Mouse (Mus musculus): ENCODE data around the gene Camk2g. TPM values are rescaled to one million over a fixed set of nuclear protein-coding genes. Genes with fewer than 3 reads are reported as not detected.

The Camk2g gene
- polyA plus RNA-seq, 1 experiment: 30.1 TPM

DNA sequence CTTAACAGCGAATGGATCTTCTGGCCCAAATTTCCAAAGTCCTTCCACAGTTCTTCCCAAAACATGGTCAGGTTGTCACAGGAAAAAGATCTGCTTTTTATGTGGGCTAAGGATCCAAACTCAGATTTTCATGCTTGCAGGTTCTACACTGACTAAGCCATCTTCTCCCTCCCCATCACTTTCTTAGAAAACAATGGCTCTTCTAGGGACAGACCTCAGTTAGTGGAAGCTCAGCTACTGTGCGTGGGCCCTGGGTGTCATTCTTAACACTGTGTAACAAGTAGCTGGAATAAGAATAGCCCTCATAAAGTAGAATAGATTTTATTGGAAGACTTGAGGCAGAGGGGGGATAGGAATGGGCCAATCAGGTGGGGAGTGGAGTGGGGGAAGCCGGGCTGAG lies 21.6 kb upstream of the Camk2g start:
- H3K27ac ChIP-seq (ENCODE audit: insufficient read depth, low read length): no peak overlapping the region
- no peaks in the 10 kb centered on the region for H3K9me3 ChIP-seq (replicated peaks; ENCODE audit: control insufficient read depth, insufficient read depth, low read length, poor library complexity, severe bottlenecking)
- H3K27me3 ChIP-seq (ENCODE audit: control insufficient read depth, insufficient read depth, low read length, poor library complexity, severe bottlenecking): no peaks in the 10 kb centered on the region
- no peak overlapping the region for H3K9ac ChIP-seq (ENCODE audit: low read depth, poor library complexity, severe bottlenecking)
- no peaks in the 10 kb centered on the region for H3K36me3 ChIP-seq (ENCODE audit: control insufficient read depth, insufficient read depth, low read length, poor library complexity, severe bottlenecking)
- no peak overlapping the region for H3K4me3 ChIP-seq (ENCODE audit: low read depth, low read length)
- no peaks in the 10 kb centered on the region for H3K4me1 ChIP-seq (ENCODE audit: control insufficient read depth, insufficient read depth, low read length)
- TF ChIP-seq POLR2A (IDR thresholded peaks at IDR 0.05; ENCODE audit: insufficient read depth, low read length) (no peak), EP300 (IDR thresholded peaks at IDR 0.05; ENCODE audit: insufficient read depth, low read depth, low read length) (no peak), CTCF (IDR thresholded peaks at IDR 0.05; ENCODE audit: low read depth, low read length) (no peak)

DNA sequence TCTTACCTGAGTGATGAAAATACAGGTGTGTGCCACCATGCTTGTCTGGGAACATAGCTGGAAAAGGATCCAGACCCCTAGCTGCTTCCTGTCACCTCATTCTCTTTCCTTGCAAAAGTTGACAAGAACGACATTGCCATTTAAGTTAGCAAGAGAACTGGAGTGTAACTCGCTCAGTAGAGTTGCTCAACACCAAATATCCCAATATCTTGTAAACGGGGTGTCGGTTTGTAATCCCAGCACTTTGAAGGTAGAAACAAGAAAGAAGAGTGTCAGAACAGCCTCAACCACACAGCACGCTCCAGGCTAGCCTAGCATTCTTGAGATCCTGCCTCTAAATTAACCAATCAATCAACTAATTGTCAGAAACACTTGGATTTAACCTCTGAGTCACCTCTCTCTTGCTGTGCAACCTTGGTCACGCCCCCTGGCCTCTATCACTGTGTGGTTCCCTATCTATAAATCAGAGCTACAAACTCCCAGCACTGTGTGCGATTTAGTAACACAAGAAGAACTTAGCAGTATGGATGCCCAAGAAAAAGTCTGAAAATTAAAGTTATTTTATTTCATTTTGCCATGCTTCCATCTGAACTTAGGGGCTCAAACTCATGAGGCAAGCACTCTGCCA lies 18.0 kb upstream of the Camk2g start:
- H3K4me1 ChIP-seq (ENCODE audit: control insufficient read depth, insufficient read depth, low read length): no peaks in the 10 kb centered on the region
- no peaks in the 10 kb centered on the region for H3K36me3 ChIP-seq (ENCODE audit: control insufficient read depth, insufficient read depth, low read length, poor library complexity, severe bottlenecking)
- no peak overlapping the region for H3K9ac ChIP-seq (ENCODE audit: low read depth, poor library complexity, severe bottlenecking)
- no peak overlapping the region for H3K27ac ChIP-seq (ENCODE audit: insufficient read depth, low read length)
- no peak overlapping the region for H3K4me3 ChIP-seq (ENCODE audit: low read depth, low read length)
- no peak for TF ChIP-seq POLR2A (IDR thresholded peaks at IDR 0.05; ENCODE audit: insufficient read depth, low read length)
- H3K9me3 ChIP-seq (replicated peaks; ENCODE audit: control insufficient read depth, insufficient read depth, low read length, poor library complexity, severe bottlenecking): no peaks in the 10 kb centered on the region
- H3K27me3 ChIP-seq (ENCODE audit: control insufficient read depth, insufficient read depth, low read length, poor library complexity, severe bottlenecking): no peaks in the 10 kb centered on the region

DNA sequence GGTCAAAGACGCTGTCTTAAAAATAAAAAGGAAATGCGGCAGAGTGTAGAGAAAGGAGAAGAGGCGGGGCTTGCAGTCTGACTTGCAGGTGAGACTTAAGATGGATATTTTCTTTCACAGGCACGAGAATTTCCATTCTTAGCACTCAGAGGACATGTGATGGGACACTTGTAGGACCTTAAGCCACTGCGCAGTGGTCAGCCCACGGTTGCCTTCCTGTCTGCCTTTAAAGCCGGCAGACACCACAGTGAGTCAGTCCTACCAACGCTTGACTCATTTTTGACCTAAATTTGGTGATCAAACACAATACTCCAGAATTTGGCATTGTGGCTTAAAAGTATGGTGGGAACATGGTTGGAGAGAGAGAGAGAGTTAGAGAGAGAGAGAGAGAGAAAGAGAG lies 17.3 kb upstream of the Camk2g start:
- H3K9me3 ChIP-seq (replicated peaks; ENCODE audit: control insufficient read depth, insufficient read depth, low read length, poor library complexity, severe bottlenecking): no peaks in the 10 kb centered on the region
- no peaks in the 10 kb centered on the region for H3K27me3 ChIP-seq (ENCODE audit: control insufficient read depth, insufficient read depth, low read length, poor library complexity, severe bottlenecking)
- H3K27ac ChIP-seq (ENCODE audit: insufficient read depth, low read length): no peak overlapping the region
- no peaks in the 10 kb centered on the region for H3K36me3 ChIP-seq (ENCODE audit: control insufficient read depth, insufficient read depth, low read length, poor library complexity, severe bottlenecking)
- no peak overlapping the region for H3K4me3 ChIP-seq (ENCODE audit: low read depth, low read length)
- no peaks in the 10 kb centered on the region for H3K4me1 ChIP-seq (ENCODE audit: control insufficient read depth, insufficient read depth, low read length)
- no peak for TF ChIP-seq POLR2A (IDR thresholded peaks at IDR 0.05; ENCODE audit: insufficient read depth, low read length)
- no peak for TF ChIP-seq EP300 (IDR thresholded peaks at IDR 0.05; ENCODE audit: insufficient read depth, low read depth, low read length)
- no peak for TF ChIP-seq CTCF (IDR thresholded peaks at IDR 0.05; ENCODE audit: low read depth, low read length)
- H3K9ac ChIP-seq (ENCODE audit: low read depth, poor library complexity, severe bottlenecking): no peak overlapping the region

DNA sequence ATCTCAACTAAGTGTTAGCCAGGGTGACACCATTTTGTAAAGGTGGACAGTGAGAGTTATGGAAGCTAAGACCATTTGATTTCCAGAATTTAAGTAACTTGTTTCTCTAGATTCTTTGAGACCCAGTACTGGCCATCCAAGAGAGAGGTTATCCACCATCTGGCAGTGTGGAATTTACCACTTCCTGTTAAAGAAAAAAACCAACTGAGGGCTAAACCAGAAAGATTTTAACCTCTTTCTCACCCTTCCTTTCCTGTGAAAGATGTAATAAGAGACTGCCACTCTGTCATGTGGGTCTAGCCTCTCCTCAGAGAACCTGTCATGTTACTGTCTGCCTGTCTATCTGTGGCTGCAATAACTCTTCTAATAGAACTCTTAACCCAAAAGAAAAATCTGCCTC lies 15.9 kb upstream of the Camk2g start:
- no peaks in the 10 kb centered on the region for H3K4me1 ChIP-seq (ENCODE audit: control insufficient read depth, insufficient read depth, low read length)
- H3K36me3 ChIP-seq (ENCODE audit: control insufficient read depth, insufficient read depth, low read length, poor library complexity, severe bottlenecking): no peaks in the 10 kb centered on the region
- H3K4me3 ChIP-seq (ENCODE audit: low read depth, low read length): no peak overlapping the region
- no peak overlapping the region for H3K27ac ChIP-seq (ENCODE audit: insufficient read depth, low read length)
- TF ChIP-seq EP300 (IDR thresholded peaks at IDR 0.05; ENCODE audit: insufficient read depth, low read depth, low read length) (no peak), POLR2A (IDR thresholded peaks at IDR 0.05; ENCODE audit: insufficient read depth, low read length) (no peak), CTCF (IDR thresholded peaks at IDR 0.05; ENCODE audit: low read depth, low read length) (no peak)
- no peaks in the 10 kb centered on the region for H3K27me3 ChIP-seq (ENCODE audit: control insufficient read depth, insufficient read depth, low read length, poor library complexity, severe bottlenecking)
- H3K9me3 ChIP-seq (replicated peaks; ENCODE audit: control insufficient read depth, insufficient read depth, low read length, poor library complexity, severe bottlenecking): no peaks in the 10 kb centered on the region
- no peak overlapping the region for H3K9ac ChIP-seq (ENCODE audit: low read depth, poor library complexity, severe bottlenecking)

DNA sequence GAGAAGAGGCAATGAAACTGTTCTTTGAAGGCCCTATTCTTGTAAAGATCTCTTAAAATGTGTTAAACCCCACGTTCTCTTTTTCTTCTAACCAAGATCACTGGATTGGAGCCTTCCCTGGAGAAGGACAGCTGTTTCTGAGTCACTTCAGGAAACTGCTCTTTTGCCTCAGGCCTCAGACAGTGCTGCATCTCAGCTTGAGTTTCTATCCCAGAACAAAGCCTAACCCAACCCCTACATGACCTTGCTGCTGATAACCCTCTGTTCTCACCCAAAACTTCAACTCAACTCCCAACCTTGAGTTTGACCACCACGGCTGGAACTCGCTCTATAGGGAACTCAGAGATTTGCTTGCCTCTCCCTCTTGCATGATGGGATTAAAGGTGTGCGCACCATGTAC lies 15.5 kb upstream of the Camk2g start:
- H3K27ac ChIP-seq (ENCODE audit: insufficient read depth, low read length): no peak overlapping the region
- TF ChIP-seq CTCF (IDR thresholded peaks at IDR 0.05; ENCODE audit: low read depth, low read length) (no peak), POLR2A (IDR thresholded peaks at IDR 0.05; ENCODE audit: insufficient read depth, low read length) (no peak), EP300 (IDR thresholded peaks at IDR 0.05; ENCODE audit: insufficient read depth, low read depth, low read length) (no peak)

DNA sequence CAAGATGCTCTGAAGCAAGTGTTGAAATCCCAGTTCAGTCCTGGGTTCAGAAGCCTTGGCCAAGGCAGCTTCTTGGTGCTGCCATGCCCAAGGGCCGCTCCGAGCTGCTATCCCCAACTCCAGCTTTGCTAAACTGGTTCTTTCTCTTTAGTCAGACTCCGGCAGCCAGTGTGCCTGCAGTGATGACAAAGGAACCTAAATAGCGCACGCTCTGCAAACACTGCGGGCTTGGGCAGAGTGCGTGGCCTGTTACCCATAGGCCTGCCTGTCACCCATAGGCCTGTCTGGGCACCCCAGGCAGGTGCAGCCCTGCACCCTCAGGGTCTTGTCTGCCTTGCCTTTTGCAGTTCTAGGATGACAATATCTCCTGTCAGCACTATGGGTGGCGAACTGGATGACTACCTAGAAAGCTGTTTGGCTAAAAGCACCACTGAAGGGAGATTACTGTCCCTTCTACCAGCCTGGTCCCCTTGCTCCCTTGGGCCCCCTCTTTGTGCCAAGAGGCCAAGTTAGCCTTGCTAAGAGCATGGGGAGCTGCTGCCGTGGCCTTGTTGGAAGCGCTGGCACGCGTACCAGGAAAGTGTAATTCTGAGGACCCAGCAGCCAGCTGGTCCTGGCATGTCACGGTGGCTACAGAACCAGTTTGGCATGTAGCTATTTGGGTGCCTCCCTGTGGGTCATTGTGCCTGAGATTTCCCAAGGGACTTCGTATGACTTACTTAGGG lies 12.4 kb upstream of the Camk2g start:
- TF ChIP-seq POLR2A (IDR thresholded peaks at IDR 0.05; ENCODE audit: insufficient read depth, low read length): no peak
- TF ChIP-seq CTCF (IDR thresholded peaks at IDR 0.05; ENCODE audit: low read depth, low read length): no peak
- TF ChIP-seq EP300 (IDR thresholded peaks at IDR 0.05; ENCODE audit: insufficient read depth, low read depth, low read length): no peak
- H3K9ac ChIP-seq (ENCODE audit: low read depth, poor library complexity, severe bottlenecking): no peak overlapping the region

More for the DNA sequence above, 15.5 kb upstream of the Camk2g start:
- no peak overlapping the region for H3K9ac ChIP-seq (ENCODE audit: low read depth, poor library complexity, severe bottlenecking)
- H3K4me3 ChIP-seq (ENCODE audit: low read depth, low read length): no peak overlapping the region
- H3K9me3 ChIP-seq (replicated peaks; ENCODE audit: control insufficient read depth, insufficient read depth, low read length, poor library complexity, severe bottlenecking): no peaks in the 10 kb centered on the region
- H3K36me3 ChIP-seq (ENCODE audit: control insufficient read depth, insufficient read depth, low read length, poor library complexity, severe bottlenecking): no peaks in the 10 kb centered on the region
- no peaks in the 10 kb centered on the region for H3K4me1 ChIP-seq (ENCODE audit: control insufficient read depth, insufficient read depth, low read length)
- no peaks in the 10 kb centered on the region for H3K27me3 ChIP-seq (ENCODE audit: control insufficient read depth, insufficient read depth, low read length, poor library complexity, severe bottlenecking)

More for the DNA sequence above, 12.4 kb upstream of the Camk2g start:
- H3K27ac ChIP-seq (ENCODE audit: insufficient read depth, low read length): no peak overlapping the region
- no peaks in the 10 kb centered on the region for H3K9me3 ChIP-seq (replicated peaks; ENCODE audit: control insufficient read depth, insufficient read depth, low read length, poor library complexity, severe bottlenecking)
- H3K36me3 ChIP-seq (ENCODE audit: control insufficient read depth, insufficient read depth, low read length, poor library complexity, severe bottlenecking): no peaks in the 10 kb centered on the region
- H3K27me3 ChIP-seq (ENCODE audit: control insufficient read depth, insufficient read depth, low read length, poor library complexity, severe bottlenecking): no peaks in the 10 kb centered on the region
- H3K4me3 ChIP-seq (ENCODE audit: low read depth, low read length): no peak overlapping the region
- no peaks in the 10 kb centered on the region for H3K4me1 ChIP-seq (ENCODE audit: control insufficient read depth, insufficient read depth, low read length)
